Mouse (Mus musculus) hindbrain, embryonic 14.5 days (tissue): ENCODE data around the gene Zfp324. TPM values are rescaled to one million over a fixed set of nuclear protein-coding genes. Genes with fewer than 3 reads are reported as not detected.
"Not testable (repeated sequence)": the region's sequence is repeated elsewhere in the genome, so short reads cannot be mapped to it uniquely, and the experiment has no call there.

Experiments
- ATAC-seq: fragments of 200-750 bp; cut with Nextera tagmentation; 2 replicates; pipeline ENCODE4 v1.8.0; 2017; ENCODE audit warnings: moderate number of reproducible peaks, mild to moderate bottlenecking, moderate TSS enrichment, moderate library complexity; ENCODE audit not compliant: low FRiP score
- DNase-seq: peaks from one replicate; pipeline ENCODE4 v3.0.0-alpha.2; 2015; ENCODE audit warnings: low spot score
- H3K27ac ChIP-seq: fragments of 300-500 bp; sonication (generic); 2 replicates; pipeline ENCODE4 v1.5.1; 2014; ENCODE audit warnings: mild to moderate bottlenecking, moderate library complexity
- H3K27me3 ChIP-seq: fragments of 300-500 bp; sonication (generic); 2 replicates; pipeline ENCODE4 v1.6.1; 2014; ENCODE audit warnings: mild to moderate bottlenecking, low read length, mixed read lengths; ENCODE audit not compliant: control insufficient read depth, insufficient read depth
- H3K36me3 ChIP-seq: fragments of 300-500 bp; sonication (generic); replicated peaks from 2 replicates; pipeline ENCODE4 v1.6.1; 2014; ENCODE audit not compliant: control insufficient read depth, insufficient read depth
- H3K4me1 ChIP-seq: fragments of 300-500 bp; sonication (generic); replicated peaks from 2 replicates; pipeline ENCODE4 v1.6.1; 2014; ENCODE audit warnings: antibody characterized with exemption, low read length, mixed read lengths; ENCODE audit not compliant: control insufficient read depth, insufficient read depth
- H3K4me2 ChIP-seq: fragments of 300-500 bp; sonication (generic); replicated peaks from 2 replicates; pipeline ENCODE4 v1.6.1; 2014; ENCODE audit warnings: mild to moderate bottlenecking, moderate library complexity
- H3K4me3 ChIP-seq: fragments of 300-500 bp; sonication (generic); replicated peaks from 2 replicates; pipeline ENCODE4 v1.5.1; 2014; ENCODE audit warnings: mild to moderate bottlenecking, low read length
- H3K9ac ChIP-seq: fragments of 300-500 bp; sonication (generic); 2 replicates; pipeline ENCODE4 v1.6.1; 2014
- H3K9me3 ChIP-seq: fragments of 300-500 bp; sonication (generic); 2 replicates; pipeline ENCODE4 v1.6.1; 2016; ENCODE audit warnings: low read length; ENCODE audit not compliant: control insufficient read depth
- WGBS: fragments of 180-500 bp; shearing (Covaris S2); extraction: QIAGEN DNeasy Blood & Tissue Kit; methylation state at CpG from one replicate; pipeline ENCODE4 v1.1.7; 2014; 5-methylcytosine and 5-hydroxymethylcytosine counted together
- polyA plus RNA-seq: library from polyadenylated mRNA; unstranded; fragments of >200 nt; fragmentation: Nextera tagmentation; extraction: Ambion mirVana; gene quantifications from 2 replicates; pipeline ENCODE4 v1.2.1, GENCODE M21; 2014

Gene Zfp324
- 12.2 and 13.9 TPM in 2 replicates for polyA plus RNA-seq

- H3K9ac ChIP-seq = peak within 1 kb of the TSS; percentile 78
- DNase-seq (peak; percentile 85), ATAC-seq (peak; percentile 91)
- peak within 1 kb of the TSS; percentile 65 for H3K4me3 ChIP-seq
- no peaks in the 10 kb centered on the region for H3K27me3 ChIP-seq
- H3K4me1 ChIP-seq = peaks cover 25% of the 10 kb centered on the region
- H3K4me2 ChIP-seq = peak within 1 kb of the TSS; percentile 81
- under 1% methylated on average over 23 of the region's 23 CpGs for WGBS
- peak within 1 kb of the TSS; percentile 89 for H3K27ac ChIP-seq
- no peaks in the 10 kb centered on the region for H3K9me3 ChIP-seq
- peaks cover 21% of the 10 kb centered on the region for H3K36me3 ChIP-seq
These were observed at the start of gene Zfp324 for GRCm38 (mm10) chr7:12965678-12966091. TSS of gene Zfp324 (plus strand) at chr7:12965838.

- 92% methylated on average over 7 of the region's 8 CpGs for WGBS
- H3K36me3 ChIP-seq = peaks cover 23% of the 10 kb centered on the region
- H3K4me3 ChIP-seq, H3K9me3 ChIP-seq, ATAC-seq, H3K9ac ChIP-seq, H3K27ac ChIP-seq, H3K4me2 ChIP-seq, DNase-seq, H3K27me3 ChIP-seq: not testable (repeated sequence)
- peaks cover 11% of the 10 kb centered on the region for H3K4me1 ChIP-seq
These were observed 45.1 kb upstream of the Zfp324 start for GRCm38 (mm10) chr7:12920495-12920894.

DNA sequence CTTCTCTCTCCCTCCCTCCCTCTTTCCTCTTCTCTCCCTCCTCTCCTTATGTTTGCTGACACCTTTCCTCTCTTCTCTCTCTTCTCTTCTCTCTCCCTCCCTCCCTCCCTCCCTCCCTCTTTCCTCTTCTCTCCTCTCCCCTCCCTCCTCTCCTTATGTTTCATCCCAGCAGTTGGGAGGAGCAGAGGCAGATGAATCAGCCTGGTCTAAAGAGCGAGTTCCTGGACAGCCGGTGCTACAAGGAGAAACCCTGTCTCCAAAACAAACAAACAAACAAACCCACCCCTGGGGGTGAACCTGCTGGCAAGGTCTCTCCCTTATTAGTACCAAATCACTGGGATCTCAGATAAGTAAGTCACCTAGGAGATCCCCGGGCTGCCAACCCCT lies 44.3 kb upstream of the Zfp324 start:
- Histone ChIP-seq H3K4me2 (peak overlapping the region; percentile 96), H3K27me3 (peaks cover 13% of the 10 kb centered on the region), H3K9me3 (no peaks in the 10 kb centered on the region), H3K4me3 (peak overlapping the region; percentile 73), H3K9ac (peak overlapping the region; percentile 92), H3K27ac (peak overlapping the region; percentile 95), H3K4me1 (peaks cover 11% of the 10 kb centered on the region), H3K36me3 (peaks cover 31% of the 10 kb centered on the region)
- 2% methylated on average over 3 of the region's 3 CpGs for WGBS
- peak; percentile 49 for DNase-seq
- ATAC-seq = no peak

- DNase-seq (peak; percentile 99), ATAC-seq (peak; percentile 98)
- no peaks in the 10 kb centered on the region for H3K9me3 ChIP-seq
- WGBS = under 1% methylated on average over 55 of the region's 55 CpGs
- H3K4me3 ChIP-seq = peak within 1 kb of the TSS; percentile 73
- peak within 1 kb of the TSS; percentile 95 for H3K27ac ChIP-seq
- H3K4me1 ChIP-seq = peaks cover 11% of the 10 kb centered on the region
- peaks cover 37% of the 10 kb centered on the region for H3K36me3 ChIP-seq
- peak within 1 kb of the TSS; percentile 96 for H3K4me2 ChIP-seq
- H3K9ac ChIP-seq = peak within 1 kb of the TSS; percentile 92
- peaks cover 18% of the 10 kb centered on the region for H3K27me3 ChIP-seq
These were observed 43.8 kb upstream of the Zfp324 start, which contains the start of gene Rps5 for GRCm38 (mm10) chr7:12921705-12922465. TSS of gene Rps5 (plus strand) at chr7:12922290.

DNA sequence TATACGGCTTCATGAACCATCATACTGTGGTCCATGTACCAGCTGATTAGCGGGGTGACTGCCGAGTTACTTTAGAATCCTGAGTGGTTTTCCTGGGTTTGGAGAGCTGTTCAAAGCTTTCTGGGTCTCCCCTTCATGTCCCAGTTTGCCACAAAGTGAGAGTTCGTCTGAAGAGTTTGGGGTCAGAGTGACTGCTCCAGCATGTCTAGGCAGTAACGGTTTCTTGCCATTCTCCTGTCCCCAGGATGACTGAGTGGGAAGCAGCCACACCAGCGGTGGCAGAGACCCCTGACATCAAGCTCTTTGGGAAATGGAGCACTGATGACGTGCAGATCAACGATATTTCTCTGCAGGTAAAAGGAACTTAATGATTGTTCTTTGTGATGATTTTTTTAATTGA lies 42.9 kb upstream of the Zfp324 start:
- ATAC-seq = no peak
- DNase-seq = no peak
- WGBS = 3% methylated on average over 8 of the region's 8 CpGs
- peaks cover 44% of the 10 kb centered on the region for H3K36me3 ChIP-seq
- H3K27me3 ChIP-seq = peaks cover 26% of the 10 kb centered on the region
- H3K27ac ChIP-seq = no peak overlapping the region
- H3K4me2 ChIP-seq = peak overlapping the region; percentile 92
- H3K4me1 ChIP-seq = peaks cover 11% of the 10 kb centered on the region
- H3K4me3 ChIP-seq = peak overlapping the region; percentile 73
- no peaks in the 10 kb centered on the region for H3K9me3 ChIP-seq
- H3K9ac ChIP-seq = peak overlapping the region; percentile 74

GRCm38 (mm10) chr7:12926316-12926715 lies 39.3 kb upstream of the Zfp324 start:
- Histone ChIP-seq H3K4me3 (no peak overlapping the region), H3K27ac (no peak overlapping the region), H3K36me3 (peaks cover 44% of the 10 kb centered on the region), H3K4me2 (no peak overlapping the region), H3K9ac (no peak overlapping the region), H3K27me3 (peaks cover 39% of the 10 kb centered on the region), H3K9me3 (no peaks in the 10 kb centered on the region), H3K4me1 (peaks cover 11% of the 10 kb centered on the region)
- DNase-seq (no peak), ATAC-seq (no peak)
- 85% methylated on average over 7 of the region's 7 CpGs for WGBS

DNA sequence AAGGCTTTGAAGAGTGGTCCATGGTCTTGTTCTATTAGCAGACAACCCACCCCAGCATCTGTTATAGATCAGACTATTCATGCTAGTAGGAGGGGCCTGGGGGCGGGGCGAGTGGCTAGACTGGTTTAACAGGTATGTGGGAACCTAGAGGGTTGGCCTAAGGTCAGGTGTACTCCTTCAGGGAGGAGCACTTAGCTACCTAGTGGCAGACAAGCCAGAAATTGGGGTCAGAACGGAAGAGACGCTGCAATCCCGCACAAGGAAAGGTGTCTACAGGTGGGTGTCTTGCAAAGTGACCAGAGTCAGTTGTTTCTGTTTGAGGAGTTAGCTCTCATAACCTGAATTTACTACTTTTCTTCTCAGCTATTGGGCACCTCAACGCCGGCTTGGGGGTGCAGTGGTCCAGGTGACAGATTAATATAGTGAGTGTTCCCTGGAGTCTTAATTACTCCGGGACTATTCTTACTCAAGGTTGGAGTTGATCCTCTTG lies 38.4 kb upstream of the Zfp324 start, which contains the start of gene Rnf225:
Gene Rnf225, plus strand, starts transcription at position 226 of the 490 bp plus-strand sequence.
- peaks cover 11% of the 10 kb centered on the region for H3K4me1 ChIP-seq

DNA sequence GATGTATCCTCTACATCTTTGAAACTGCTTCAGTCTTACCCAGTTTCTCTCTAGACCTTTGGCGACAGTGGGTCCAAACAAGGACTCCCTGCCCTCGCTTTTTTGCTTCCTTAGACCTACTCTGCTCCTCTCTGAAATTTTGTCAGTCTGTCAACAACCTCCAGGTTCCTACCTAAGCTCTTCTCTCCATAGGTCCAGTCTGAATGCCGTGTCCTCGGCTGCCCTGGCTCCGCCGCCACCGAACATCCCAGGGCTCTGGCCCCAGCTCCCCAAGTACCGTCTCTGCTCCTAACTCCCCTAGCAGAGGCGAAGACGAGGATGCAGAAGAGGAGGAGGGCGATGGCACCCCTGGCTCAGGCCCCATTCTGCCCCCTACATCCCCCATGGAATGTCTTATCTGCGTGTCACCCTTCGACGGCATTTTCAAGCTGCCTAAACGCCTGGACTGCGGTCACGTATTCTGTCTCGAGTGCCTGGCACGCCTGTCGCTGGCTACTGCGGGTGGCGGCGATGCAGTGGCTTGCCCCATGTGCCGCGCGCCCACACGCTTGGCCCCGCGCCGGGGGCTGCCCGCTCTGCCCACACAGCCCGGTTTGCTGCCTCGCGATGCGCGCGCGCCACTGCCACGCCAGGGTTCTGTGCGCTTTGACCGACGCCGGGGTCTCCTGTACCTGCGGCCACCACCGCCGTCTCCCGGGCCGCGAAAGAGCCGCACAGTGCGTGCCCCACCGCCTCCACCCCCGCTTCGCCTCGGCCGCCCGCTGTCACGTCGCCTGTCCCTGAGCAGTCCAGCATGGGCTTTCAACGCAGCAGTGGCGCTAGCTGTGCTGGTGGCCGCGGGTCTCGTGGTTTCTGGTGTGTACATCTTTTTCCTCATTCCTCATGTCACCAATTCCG lies 37.7 kb upstream of the Zfp324 start:
- ATAC-seq (peak; percentile 38; the same call in 1 of the 2 replicates), DNase-seq (no peak)
- H3K4me1 ChIP-seq = peaks cover 8% of the 10 kb centered on the region
- peak overlapping the region; percentile 39 for H3K4me2 ChIP-seq
- H3K9ac ChIP-seq = peak overlapping the region; percentile 2; the same call in 1 of the 2 replicates
- H3K36me3 ChIP-seq = peaks cover 44% of the 10 kb centered on the region
- whole genome bisulfite sequencing = 5% methylated on average over 65 of the region's 65 CpGs
- H3K27me3 ChIP-seq = peaks cover 39% of the 10 kb centered on the region
- no peaks in the 10 kb centered on the region for H3K9me3 ChIP-seq
- H3K27ac ChIP-seq = no peak overlapping the region
- peak overlapping the region; percentile 19; the same call in 1 of the 2 replicates for H3K4me3 ChIP-seq

More for the DNA sequence above, 38.4 kb upstream of the Zfp324 start, which contains the start of gene Rnf225:
- 28% methylated on average over 8 of the region's 8 CpGs for WGBS
- ATAC-seq = no peak
- H3K9ac ChIP-seq = peak within 1 kb of the TSS; percentile 2; the same call in 1 of the 2 replicates
- H3K27me3 ChIP-seq = peaks cover 39% of the 10 kb centered on the region
- peak within 1 kb of the TSS; percentile 39 for H3K4me2 ChIP-seq
- H3K36me3 ChIP-seq = peaks cover 44% of the 10 kb centered on the region
- no peak within 1 kb of the TSS for H3K27ac ChIP-seq
- H3K9me3 ChIP-seq = no peaks in the 10 kb centered on the region
- no peak for DNase-seq
- H3K4me3 ChIP-seq = peak within 1 kb of the TSS; percentile 19; the same call in 1 of the 2 replicates
